In genomic region chr2:32134039-32134438, GRCm38 (mm10) we compare ENCODE assay signal across 9 mouse cellular contexts. TPM values are rescaled to one million over a fixed set of nuclear protein-coding genes. Genes with fewer than 3 reads are reported as not detected.
DNase-seq lines count a peak whose midpoint lies in the region; ATAC-seq and TF ChIP-seq lines count a peak whose summit lies in the region.
"Had no signal": no experiment of that assay in that cellular context is flagged by ENCODE, and none has a peak within 500 bp of the region (broad histone marks: within the 10 kb centered on the region; RNA-seq: fewer than 3 reads in every experiment).

No protein-coding gene starts in this region.

- H3K27me3 ChIP-seq in liver, postnatal 0 days (ENCODE audit: insufficient read depth, low read length) = no peaks in the 10 kb centered on the region
- H3K27me3 ChIP-seq: hindbrain, embryonic 15.5 days had no signal

- ATAC-seq in liver, postnatal 0 days = no peak

- H3K9me3 ChIP-seq in liver, postnatal 0 days (ENCODE audit: low read length) = no peaks in the 10 kb centered on the region
- H3K9me3 ChIP-seq: hindbrain, embryonic 15.5 days had no signal

- H3K4me3 ChIP-seq in liver, postnatal 0 days (ENCODE audit: low read depth, low read length) = no peak overlapping the region
- H3K4me3 ChIP-seq: hindbrain, embryonic 15.5 days had no signal

- H3K36me3 ChIP-seq in liver, postnatal 0 days (replicated peaks; ENCODE audit: insufficient read depth, low read length) = no peaks in the 10 kb centered on the region
- H3K36me3 ChIP-seq: hindbrain, embryonic 15.5 days had no signal

- H3K4me1 ChIP-seq in liver, postnatal 0 days (ENCODE audit: insufficient read depth) = peaks cover 47% of the 10 kb centered on the region

- WGBS in liver, postnatal 0 days (ENCODE audit: insufficient replicate concordance) = 3% methylated on average over 2 of the region's 2 CpGs

- H3K9ac ChIP-seq in liver, postnatal 0 days (replicated peaks) = no peak overlapping the region
- H3K9ac ChIP-seq: hindbrain, embryonic 15.5 days had no signal

- peak; percentile 98 for TF ChIP-seq CTCF in liver, postnatal 0 days (IDR thresholded peaks at IDR 0.05; ENCODE audit: low read depth)

- no peak overlapping the region for H3K27ac ChIP-seq in liver, postnatal 0 days (ENCODE audit: low read depth)
- H3K27ac ChIP-seq: hindbrain, embryonic 15.5 days had no signal

- TF ChIP-seq EP300 in liver, postnatal 0 days (IDR thresholded peaks at IDR 0.05; ENCODE audit: low read depth) = no peak

- H3K4me2 ChIP-seq in liver, postnatal 0 days (ENCODE audit: low read depth, low read length) = no peak overlapping the region
- H3K4me2 ChIP-seq: hindbrain, embryonic 15.5 days had no signal

- intact Hi-C loops in gastrocnemius, postnatal 36 days (cut with DNase I) = loop anchor here (2.0 to 10.0 kb wide), 5 partner anchors 47 to 221 kb away; partner anchors contain the start of genes Ciz1 and Dnm1

- DNase-seq in CD4-positive helper T cell, adult 2 months (ENCODE audit: low read depth, low spot score) = peak; percentile 89
- peak; percentile 87 for DNase-seq in T-cell, adult 2 months (ENCODE audit: low spot score)
- DNase-seq in cerebellum, postnatal 14 days = peak; percentile 96 to 99
- DNase-seq in gastrocnemius, postnatal 36 days = peak; percentile 83 to 89
- DNase-seq in kidney, postnatal 4 days = peak; percentile 93 to 94
- DNase-seq in liver, postnatal 0 days = peak; percentile 90
- DNase-seq in right cerebral cortex, adult 18-20 months = peak; percentile 88
- peak; percentile 70 for DNase-seq in urinary bladder, adult 2 months (ENCODE audit: low spot score)

RNA-seq across cellular contexts. Expression of gene Prrc2b, which starts 16.8 kb away (rescaled TPM):
- total RNA-seq in gastrocnemius, postnatal 36 days (2021) = 10 to 100 TPM; 69.4 to 70.1 TPM
- 7.5 and 8.4 TPM in 2 replicates for polyA plus RNA-seq in liver, postnatal 0 days (2015; fragmentation: Nextera tagmentation; extraction: Ambion mirVana)
- polyA plus RNA-seq in urinary bladder, adult 2 months (2012; rRNA removed) = 34.1 and 53.6 TPM in 2 replicates

RNA-seq across cellular contexts. Expression of gene Plpp7, which starts 38.7 kb away (rescaled TPM):
- total RNA-seq in gastrocnemius, postnatal 36 days (2021) = 100 to 1,000 TPM in 1 of 2 experiments, 10 to 100 TPM in 1; 96.9 to 117 TPM
- polyA plus RNA-seq in liver, postnatal 0 days (2015; fragmentation: Nextera tagmentation; extraction: Ambion mirVana) = 1.6 and 1.7 TPM in 2 replicates
- polyA plus RNA-seq in urinary bladder, adult 2 months (2012; rRNA removed) = 4.9 and 5.3 TPM in 2 replicates

RNA-seq across cellular contexts. Expression of gene Fam78a, which starts 49.4 kb away (rescaled TPM):
- 10 to 100 TPM; 13.2 to 16.5 TPM for total RNA-seq in gastrocnemius, postnatal 36 days (2021)
- 3.8 and 4.3 TPM in 2 replicates for polyA plus RNA-seq in liver, postnatal 0 days (2015; fragmentation: Nextera tagmentation; extraction: Ambion mirVana)
- polyA plus RNA-seq in urinary bladder, adult 2 months (2012; rRNA removed) = 0.48 and 0.74 TPM in 2 replicates
